Mouse (Mus musculus): ENCODE measurements around the gene Pdik1l.

DNA sequence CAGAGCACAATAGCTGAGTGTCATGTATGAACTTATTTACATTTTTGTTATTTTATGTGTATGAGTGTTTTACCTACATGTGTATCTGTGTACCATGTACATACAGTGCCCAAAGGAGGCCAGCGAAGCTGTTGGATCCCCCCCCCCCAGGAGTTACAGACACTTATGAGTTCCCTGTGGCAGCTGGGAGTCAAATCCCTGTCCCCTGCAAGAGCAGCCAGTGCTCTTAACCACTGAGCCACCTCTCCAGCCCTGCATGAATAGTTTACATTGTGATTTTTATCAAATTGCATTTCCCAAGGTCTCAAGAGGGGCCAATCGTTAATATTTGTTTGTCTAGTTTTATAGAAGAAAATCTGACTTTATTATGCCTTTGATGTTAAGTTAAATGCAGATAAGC, 19.3 kb upstream of the Pdik1l start:
- TF ChIP-seq POLR2A (IDR thresholded peaks at IDR 0.05; ENCODE audit: low read depth, low read length) (no peak), MAZ (IDR thresholded peaks at IDR 0.05; ENCODE audit: low read depth, low read length) (no peak), HCFC1 (IDR thresholded peaks at IDR 0.05; ENCODE audit: low read depth, low read length) (no peak), EP300 (IDR thresholded peaks at IDR 0.05; ENCODE audit: low read length) (no peak), CTCF (conservative IDR thresholded peaks at IDR 0.05 in 1 of 2, IDR thresholded peaks at IDR 0.05 in 1 of 2; ENCODE audit: low read depth in 2 of 2, low read length in 2 of 2) (no peak), POLR2AphosphoS2 (IDR thresholded peaks at IDR 0.05; ENCODE audit: low read depth, low read length) (no peak), USF1 (IDR thresholded peaks at IDR 0.05; ENCODE audit: low read depth, low read length) (no peak), ZNF384 (IDR thresholded peaks at IDR 0.05; ENCODE audit: low read depth, low read length) (no peak), IRF4 (IDR thresholded peaks at IDR 0.05; ENCODE audit: low read depth, low read length) (no peak)

Data from CH12.LX (cell line).